Mouse (Mus musculus): ENCODE results near the gene Nup107. TPM values are rescaled to one million over a fixed set of nuclear protein-coding genes. Genes with fewer than 3 reads are reported as not detected.

Gene Nup107
- total RNA-seq, 2 experiments from 2014 or later: 13.8 TPM

- DNase-seq: no peak
These were observed 91.3 kb downstream of the Nup107 start for GRCm38 (mm10) chr10:117701034-117701829.

Other genes with a start within 250 kb of the Nup107 start
- gene Cpm, start 163.2 kb downstream of the Nup107 start, total RNA-seq (2021): 1 to 10 TPM; 9.3 to 10.0 TPM
- 10 to 100 TPM; 34.1 to 36.4 TPM for gene Mdm2, start 81.9 kb downstream of the Nup107 start, total RNA-seq (2021)
- 1 to 10 TPM; 6.9 to 8.0 TPM for gene Slc35e3, start 46.3 kb downstream of the Nup107 start, total RNA-seq (2021)
- 10 to 100 TPM; 42.3 to 50.4 TPM for gene Rap1b, start 53.3 kb upstream of the Nup107 start, total RNA-seq (2021)